Mouse (Mus musculus): Measurements from ENCODE around the gene Rbbp8nl. TPM values are rescaled to one million over a fixed set of nuclear protein-coding genes. Genes with fewer than 3 reads are reported as not detected.

Gene Rbbp8nl
- total and polyA plus RNA-seq, 3 experiments: not detected

DNA sequence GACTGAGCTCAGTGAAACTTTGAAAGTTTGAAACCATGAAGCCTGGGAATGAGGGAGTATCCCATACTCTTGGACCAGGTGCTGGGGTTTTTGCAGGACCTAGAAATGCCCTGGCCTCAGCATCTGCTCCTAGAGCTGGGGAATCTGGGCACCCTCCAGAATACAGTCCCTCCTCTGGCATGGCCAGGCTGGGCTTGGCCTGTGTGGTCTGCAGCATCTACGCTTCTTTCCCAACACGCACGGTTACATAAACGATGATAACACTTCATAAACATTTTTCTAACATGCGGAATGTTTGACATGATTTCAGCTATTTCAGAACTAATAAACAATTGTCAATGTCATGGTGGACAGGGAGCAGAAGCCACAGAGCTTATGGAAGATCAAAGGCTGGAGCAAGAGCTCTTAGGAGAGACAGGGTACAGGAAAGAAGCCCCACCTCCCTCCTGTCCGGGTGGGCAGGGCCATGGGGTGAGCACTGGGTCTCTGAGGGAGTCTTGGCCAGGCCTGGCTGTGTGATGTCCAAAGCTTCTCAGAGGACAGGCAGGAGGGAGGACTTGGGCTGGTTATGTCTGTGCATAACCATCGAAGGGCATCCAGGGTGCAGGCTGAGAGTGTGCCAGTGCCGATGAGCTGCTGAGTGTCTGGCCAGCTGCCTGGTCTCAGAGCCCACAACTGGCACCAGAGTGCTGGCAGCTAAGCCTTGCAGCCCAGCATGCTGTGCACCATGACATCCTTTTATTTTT is 16.9 kb upstream of the Rbbp8nl start:
- Histone ChIP-seq H3K4me1 (ENCODE audit: control insufficient read depth in 1 of 2, insufficient read depth in 2 of 2, low read length in 2 of 2) (no peaks in the 10 kb centered on the region), H3K9ac (ENCODE audit: control insufficient read depth, low read depth, low read length, poor library complexity, severe bottlenecking) (no peak overlapping the region), H3K79me2 (ENCODE audit: control insufficient read depth, insufficient read depth, low read length, poor library complexity) (no peaks in the 10 kb centered on the region), H3K4me3 (ENCODE audit: control insufficient read depth in 1 of 2, insufficient read depth in 1 of 2, low read depth in 2 of 2, low read length in 2 of 2) (no peak overlapping the region), H3K27me3 (ENCODE audit: control insufficient read depth in 1 of 2, insufficient read depth in 2 of 2, low read length in 2 of 2) (no peaks in the 10 kb centered on the region), H3K27ac (ENCODE audit: control insufficient read depth, low read depth, low read length) (no peak overlapping the region), H3K36me3 (ENCODE audit: control insufficient read depth in 1 of 2, insufficient read depth in 2 of 2, low read length in 2 of 2) (no peaks in the 10 kb centered on the region), H3K9me3 (replicated peaks; ENCODE audit: insufficient read depth, low read length) (no peaks in the 10 kb centered on the region)
- TF ChIP-seq ZC3H11A (IDR thresholded peaks at IDR 0.05; ENCODE audit: low read depth, low read length) (no peak), SMC3 (IDR thresholded peaks at IDR 0.05; ENCODE audit: low read depth, low read length) (no peak), TBP (IDR thresholded peaks at IDR 0.05; ENCODE audit: low read depth, low read length) (no peak), USF1 (IDR thresholded peaks at IDR 0.05; ENCODE audit: low read depth, low read length) (no peak), MAZ (IDR thresholded peaks at IDR 0.05; ENCODE audit: low read depth, low read length) (no peak), CHD2 (IDR thresholded peaks at IDR 0.05; ENCODE audit: low read length) (no peak), MYC (IDR thresholded peaks at IDR 0.05; ENCODE audit: low read depth, low read length) (no peak), POLR2AphosphoS5 (IDR thresholded peaks at IDR 0.05; ENCODE audit: borderline replicate concordance, low read depth, low read length) (no peak), HCFC1 (IDR thresholded peaks at IDR 0.05; ENCODE audit: low read depth, low read length) (no peak), UBTF (IDR thresholded peaks at IDR 0.05; ENCODE audit: borderline replicate concordance, insufficient read depth, low read depth, low read length) (no peak), NRF1 (IDR thresholded peaks at IDR 0.05; ENCODE audit: insufficient read depth, low read depth, low read length, poor library complexity, severe bottlenecking) (no peak), EP300 (IDR thresholded peaks at IDR 0.05; ENCODE audit: low read depth in 1 of 2, low read length in 2 of 2) (no peak), CHD1 (IDR thresholded peaks at IDR 0.05; ENCODE audit: low read depth, low read length) (no peak), JUND (IDR thresholded peaks at IDR 0.05; ENCODE audit: low read depth, low read length) (no peak), SIN3A (IDR thresholded peaks at IDR 0.05; ENCODE audit: low read length) (no peak), RCOR1 (IDR thresholded peaks at IDR 0.05; ENCODE audit: low read depth, low read length) (no peak)
- no peak for DNase-seq (ENCODE audit: low read depth, low spot score)

DNA sequence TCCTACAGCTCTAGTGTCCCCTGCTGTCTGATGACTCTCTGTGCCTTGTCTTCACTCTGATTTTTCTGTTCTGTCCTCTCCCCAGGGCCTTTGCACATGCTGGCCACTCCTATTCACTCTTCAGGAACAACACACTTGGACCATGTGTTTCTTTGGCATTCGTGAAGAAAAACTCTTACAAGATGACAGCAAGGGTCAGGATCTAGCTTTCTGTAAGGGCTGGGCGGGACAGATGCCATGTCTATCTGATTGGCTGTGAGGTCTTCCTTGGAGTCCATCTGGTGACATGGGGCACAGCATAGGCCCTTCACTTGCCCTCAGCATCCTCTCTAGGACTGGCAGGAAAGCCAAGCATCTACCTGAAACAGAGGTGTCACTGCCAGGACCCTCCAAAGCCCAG is 16.3 kb upstream of the Rbbp8nl start:
- H3K27me3 ChIP-seq (ENCODE audit: control insufficient read depth in 1 of 2, insufficient read depth in 2 of 2, low read length in 2 of 2): no peaks in the 10 kb centered on the region; a peak in 1 of 4 replicates
- DNase-seq (ENCODE audit: low read depth, low spot score): no peak
- no peaks in the 10 kb centered on the region for H3K36me3 ChIP-seq (ENCODE audit: control insufficient read depth in 1 of 2, insufficient read depth in 2 of 2, low read length in 2 of 2)
- no peaks in the 10 kb centered on the region for H3K79me2 ChIP-seq (ENCODE audit: control insufficient read depth, insufficient read depth, low read length, poor library complexity)
- no peak overlapping the region for H3K9ac ChIP-seq (ENCODE audit: control insufficient read depth, low read depth, low read length, poor library complexity, severe bottlenecking)
- H3K4me1 ChIP-seq (ENCODE audit: control insufficient read depth in 1 of 2, insufficient read depth in 2 of 2, low read length in 2 of 2): no peaks in the 10 kb centered on the region
- H3K9me3 ChIP-seq (replicated peaks; ENCODE audit: insufficient read depth, low read length): no peaks in the 10 kb centered on the region
- TF ChIP-seq E2F4 (IDR thresholded peaks at IDR 0.05; ENCODE audit: borderline replicate concordance, low read depth, low read length) (no peak), ZC3H11A (IDR thresholded peaks at IDR 0.05; ENCODE audit: low read depth, low read length) (no peak)
- no peak overlapping the region for H3K4me3 ChIP-seq (ENCODE audit: control insufficient read depth in 1 of 2, insufficient read depth in 1 of 2, low read depth in 2 of 2, low read length in 2 of 2)
- no peak overlapping the region for H3K27ac ChIP-seq (ENCODE audit: control insufficient read depth, low read depth, low read length)
